Mouse (Mus musculus) hindlimb bud, embryonic 11.5 days (tissue): ENCODE results near the gene Ifitm3.
"Not testable (repeated sequence)": the region's sequence is repeated elsewhere in the genome, so short reads cannot be mapped to it uniquely, and the experiment has no call there.

Experiments
- DNase-seq: peaks from one replicate; pipeline ENCODE4 v3.0.0-alpha.2; 2012; ENCODE audit warnings: low read depth, low spot score; ENCODE audit errors: extremely low spot score

Ifitm3 gene

DNA sequence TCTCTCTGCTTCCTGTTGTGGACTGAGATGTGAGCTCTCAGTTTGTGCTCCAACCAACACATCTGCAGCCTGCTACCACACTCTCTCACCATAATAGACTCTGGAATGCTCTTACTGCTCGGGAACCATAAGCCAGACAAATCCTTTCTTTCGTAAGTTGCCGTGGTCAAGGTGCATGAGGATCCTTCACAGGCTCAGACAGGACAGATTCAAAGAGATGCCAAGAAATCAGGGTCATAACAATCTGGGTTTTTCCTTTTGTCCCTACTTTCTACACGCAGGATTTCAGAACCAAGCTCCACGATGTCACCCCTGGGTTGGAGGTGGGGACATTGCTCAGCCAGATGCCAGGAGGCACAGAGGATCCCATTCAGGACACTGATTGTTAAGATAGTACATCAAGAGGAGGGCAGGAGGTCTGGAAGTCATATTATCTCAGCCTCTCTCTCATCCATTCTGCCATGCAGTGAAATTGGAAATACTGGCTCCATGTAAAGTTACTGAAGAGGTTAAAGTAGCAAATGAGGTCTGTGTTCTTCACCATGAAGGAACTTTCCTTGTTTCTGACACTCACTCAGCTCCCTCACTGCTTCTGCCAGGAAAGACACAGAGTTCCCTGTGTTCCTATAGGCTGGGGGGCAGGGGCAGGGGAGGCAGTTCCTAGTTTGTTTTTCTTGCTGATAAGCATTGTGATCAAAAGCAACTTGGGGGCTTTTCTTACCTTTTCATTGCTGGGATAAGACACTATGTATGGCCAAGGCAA is 7.1 kb downstream of the Ifitm3 start:
- no peak for DNase-seq

GRCm38 (mm10) chr7:141000881-141001708 is 9.5 kb downstream of the Ifitm3 start:
- no peak for DNase-seq

DNA sequence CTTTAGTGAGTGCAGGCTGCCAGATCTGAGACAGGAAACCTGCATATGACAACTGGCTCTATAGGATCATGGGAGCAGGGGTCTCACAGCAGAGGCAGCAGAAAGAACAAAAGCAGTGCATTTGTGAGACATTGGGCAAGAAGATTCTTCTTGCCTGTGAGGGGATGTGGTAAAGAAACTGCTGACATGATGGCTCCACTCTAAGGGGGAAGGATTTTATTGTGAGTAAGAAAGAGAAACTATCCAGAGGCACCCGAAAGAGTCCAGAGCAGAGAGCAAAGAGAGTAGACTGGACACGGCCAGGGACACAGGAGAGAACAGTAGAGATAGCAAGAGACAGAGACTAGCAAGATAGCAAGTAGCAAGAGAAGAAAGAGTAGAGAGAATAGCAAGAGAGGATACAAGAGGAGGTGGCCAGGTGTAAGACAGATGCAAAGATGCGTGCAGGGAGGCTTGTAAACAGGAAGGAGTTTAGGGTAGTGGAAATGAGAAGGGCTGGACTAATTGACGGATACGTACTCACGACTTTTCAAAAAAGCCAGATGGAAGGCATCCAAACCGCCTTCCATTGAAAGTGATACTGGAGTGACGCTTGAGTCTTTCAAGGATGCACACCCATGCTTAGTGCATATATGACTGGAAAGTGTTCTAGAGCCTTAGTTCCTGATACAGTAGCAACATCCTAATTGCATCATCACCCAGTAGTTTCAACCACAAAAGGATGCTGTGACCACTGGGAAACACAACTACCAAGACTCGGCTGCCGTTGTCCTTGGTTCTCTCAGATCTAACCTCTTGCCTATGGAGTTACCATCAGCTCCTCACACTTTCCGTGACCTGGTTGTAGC is 11.5 kb downstream of the Ifitm3 start:
- DNase-seq = no peak

DNA sequence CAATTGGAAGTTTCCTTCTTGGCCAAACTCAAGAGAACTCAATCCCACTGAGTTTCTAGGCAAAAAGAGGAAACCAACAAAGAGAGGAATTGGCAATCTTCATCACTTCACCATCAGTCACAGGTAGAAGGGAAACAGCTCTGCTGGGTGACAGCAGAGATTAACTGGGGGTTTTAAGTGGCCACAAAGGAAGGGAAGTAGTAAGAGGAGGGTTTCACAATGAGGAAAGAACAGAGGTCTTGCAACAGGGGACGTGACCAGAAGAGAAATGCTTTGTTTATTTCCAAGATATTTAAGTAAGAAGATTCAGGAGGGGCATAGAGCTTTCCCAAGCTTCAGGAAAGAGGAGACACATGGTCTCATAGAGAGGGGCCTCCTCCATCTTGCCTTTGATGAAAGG is 12.8 kb downstream of the Ifitm3 start:
- DNase-seq = no peak

GRCm38 (mm10) chr7:140991117-140991689 is 19.4 kb downstream of the Ifitm3 start:
- no peak for DNase-seq

- DNase-seq = no peak
These were observed 19.9 kb downstream of the Ifitm3 start for GRCm38 (mm10) chr7:140990622-140991021.

DNA sequence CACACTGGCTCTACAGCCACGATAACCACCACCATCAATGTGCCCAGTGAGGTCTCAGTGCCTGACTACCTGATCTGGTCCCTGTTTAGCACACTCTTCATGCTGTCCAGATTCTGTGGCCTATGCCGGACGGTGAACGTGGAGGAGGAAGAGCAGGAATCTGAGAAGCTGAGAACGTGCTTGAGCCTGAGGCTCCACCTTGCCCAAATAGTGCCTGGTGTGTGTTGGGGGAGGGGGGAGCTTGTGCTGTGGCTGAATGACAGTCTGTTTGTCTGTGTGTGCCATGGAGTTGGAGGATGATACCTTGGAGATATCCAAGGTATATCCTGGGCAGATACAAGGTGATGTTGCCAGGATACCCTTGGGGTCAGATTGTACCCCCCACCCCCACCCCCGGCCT is 20.4 kb downstream of the Ifitm3 start:
- no peak for DNase-seq

DNA sequence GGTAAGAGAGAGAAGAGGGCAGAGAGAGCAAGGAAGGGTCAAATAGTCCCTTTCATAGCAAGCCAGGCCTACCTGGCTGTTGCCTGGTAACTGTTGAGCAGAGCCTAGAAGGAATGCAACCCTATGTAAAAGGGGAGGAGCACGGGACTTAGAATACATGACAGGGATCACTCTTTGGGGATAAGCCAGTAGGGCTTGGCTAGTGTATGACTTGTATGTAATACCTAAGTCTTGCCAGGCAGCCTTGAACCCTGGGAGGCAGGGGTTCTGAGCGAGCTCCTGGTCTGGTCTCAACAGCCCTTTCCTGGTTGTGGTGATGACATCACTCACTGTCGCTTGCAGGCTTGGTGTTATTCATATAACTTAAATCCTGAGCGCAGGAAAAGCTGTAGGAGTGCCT is 21.5 kb downstream of the Ifitm3 start:
- DNase-seq = no peak

- DNase-seq = no peak
These were observed 23.1 kb downstream of the Ifitm3 start for GRCm38 (mm10) chr7:140987182-140988138.

DNA sequence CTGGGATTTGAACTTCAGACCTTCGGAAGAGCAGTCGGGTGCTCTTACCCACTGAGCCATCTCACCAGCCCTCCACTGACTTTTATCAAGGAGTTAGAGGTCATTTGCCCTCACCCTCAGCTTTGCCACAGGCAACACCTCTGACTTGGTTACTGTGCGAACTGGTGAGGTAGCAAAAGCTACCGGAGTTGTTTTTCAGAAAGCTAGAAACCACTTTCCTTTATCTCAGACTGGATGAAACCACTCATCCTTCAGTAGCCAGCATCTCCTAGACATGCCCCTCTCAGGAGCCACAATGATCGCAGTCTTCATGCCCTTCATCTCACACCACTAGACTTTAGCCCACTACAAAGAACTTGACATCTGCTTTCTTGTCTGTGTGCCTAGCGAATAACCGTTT is 27.6 kb downstream of the Ifitm3 start:
- no peak for DNase-seq

DNA sequence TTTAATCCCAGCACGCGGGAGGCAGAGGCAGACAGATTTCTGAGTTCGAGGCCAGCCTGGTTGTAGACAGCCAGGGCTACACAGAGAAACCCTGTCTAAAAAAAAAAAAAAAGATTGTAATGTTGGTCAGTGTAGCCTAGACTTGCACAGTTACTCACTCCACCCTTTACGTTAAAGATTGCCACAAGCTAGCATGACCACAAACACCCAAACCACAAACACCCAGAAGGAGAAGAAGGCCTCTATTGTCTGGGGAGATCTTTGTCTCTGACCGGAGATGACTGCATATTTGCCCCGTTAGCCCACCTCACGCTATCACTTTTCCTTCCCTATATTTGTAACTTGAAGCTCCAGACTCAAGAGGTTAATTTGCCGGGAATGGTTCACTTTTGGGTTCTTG is 28.9 kb downstream of the Ifitm3 start:
- DNase-seq = no peak

GRCm38 (mm10) chr7:140976720-140977119 is 33.9 kb downstream of the Ifitm3 start:
- DNase-seq = not testable (repeated sequence)

- DNase-seq = no peak
These were observed 35.1 kb downstream of the Ifitm3 start for GRCm38 (mm10) chr7:140975465-140975864.

DNA sequence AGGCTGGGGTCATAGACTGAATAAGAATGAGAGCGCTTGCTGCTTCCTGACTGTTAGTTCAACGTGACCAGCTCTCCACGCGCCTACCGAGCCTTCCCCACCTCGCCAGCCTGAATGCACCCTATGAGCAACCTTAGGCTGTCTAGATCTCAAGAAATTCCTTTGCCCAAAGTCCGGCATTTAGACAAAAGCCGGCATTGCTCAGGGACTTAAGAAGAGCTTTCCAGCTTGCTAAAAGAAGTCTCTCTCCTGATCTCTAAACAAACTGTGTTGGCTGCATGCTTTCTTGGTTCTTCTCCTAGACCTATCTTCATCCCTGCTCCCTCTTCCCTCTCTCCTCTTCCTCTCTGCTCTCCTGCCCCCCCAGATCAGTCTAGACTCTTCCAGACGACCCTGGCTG is 35.6 kb downstream of the Ifitm3 start:
- DNase-seq = no peak

GRCm38 (mm10) chr7:140973396-140974165 is 37.0 kb downstream of the Ifitm3 start:
- DNase-seq = no peak

- no peak for DNase-seq
These were observed 38.9 kb downstream of the Ifitm3 start for GRCm38 (mm10) chr7:140971479-140972171.

DNA sequence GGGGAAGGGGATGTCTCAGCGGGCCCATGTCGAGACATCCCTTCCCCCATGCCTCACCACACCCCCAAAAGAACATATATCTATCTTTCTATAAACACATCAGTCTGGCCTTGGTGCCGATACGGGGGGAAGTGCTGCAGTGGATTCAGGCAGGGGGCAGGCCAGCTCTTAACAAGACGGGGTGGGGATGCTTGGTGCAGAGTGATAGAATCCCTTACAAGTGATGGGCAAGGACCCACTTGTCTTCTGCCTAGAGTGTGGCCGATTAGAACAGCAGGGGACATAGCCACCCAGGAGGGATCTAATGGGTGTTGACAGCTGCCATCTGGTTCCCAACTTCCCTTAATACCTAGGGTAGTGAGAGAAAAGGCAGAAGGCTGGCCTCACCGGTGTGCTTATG is 39.6 kb downstream of the Ifitm3 start:
- no peak for DNase-seq

DNA sequence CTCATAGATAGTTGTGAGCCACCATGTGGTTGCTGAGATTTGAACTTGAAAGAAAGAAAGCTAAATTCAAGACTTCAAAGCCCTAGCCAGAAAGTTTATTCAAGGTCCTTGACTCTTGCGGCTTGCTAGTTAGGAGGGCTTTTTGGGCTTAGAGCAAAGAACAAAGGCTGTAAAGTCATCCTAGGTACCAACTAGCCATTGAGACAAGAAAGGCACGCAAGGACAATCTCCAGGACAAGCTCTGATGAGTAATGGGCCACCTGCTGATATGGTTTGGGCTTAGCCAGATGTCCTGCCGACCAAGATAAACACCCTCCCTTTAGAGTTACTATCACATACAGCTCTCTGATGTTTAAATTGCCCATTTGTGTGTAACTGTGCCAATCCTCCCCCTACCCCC is 41.9 kb downstream of the Ifitm3 start:
- DNase-seq = not testable (repeated sequence)
